Mouse (Mus musculus) embryonic fibroblast, embryonic 13.5 days (primary cell): Measurements from ENCODE around the gene Rpl6.

Experiments used
- CTCF ChIP-seq: IDR thresholded peaks from 2 replicates; pipeline ENCODE4 v1.5.1; 2011; ENCODE audit warnings: mild to moderate bottlenecking, control low read depth, low read length, moderate library complexity, borderline replicate concordance; ENCODE audit not compliant: insufficient read depth
- POLR2A ChIP-seq: IDR thresholded peaks from 2 replicates; pipeline ENCODE4 v1.6.1; 2011; ENCODE audit warnings: low read depth, mild to moderate bottlenecking, control low read depth, low read length, moderate library complexity

DNA sequence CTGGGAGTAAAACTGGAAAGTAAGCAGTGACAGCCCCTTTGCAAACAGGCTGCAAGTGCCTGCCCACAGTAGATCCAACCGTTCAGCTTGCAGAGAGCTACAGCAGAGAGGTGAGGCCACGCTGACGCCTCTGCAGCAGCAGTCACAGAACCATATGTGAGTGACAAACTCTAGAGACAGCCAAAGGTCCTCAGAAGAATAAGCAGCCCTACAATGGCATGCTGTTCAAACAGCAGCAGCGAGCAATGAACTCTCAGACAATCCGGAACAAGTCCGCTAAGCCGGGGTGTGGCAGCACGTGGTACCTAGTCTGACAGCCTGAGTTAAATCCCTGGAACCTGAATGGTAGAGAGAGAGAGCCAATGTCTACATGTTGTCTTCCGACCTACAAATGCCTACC is 15.1 kb upstream of the Rpl6 start:
- TF ChIP-seq CTCF (no peak), POLR2A (no peak)
